Mouse (Mus musculus) liver, embryonic 13.5 days (tissue): Measurements from ENCODE around the gene Rps7. TPM values are rescaled to one million over a fixed set of nuclear protein-coding genes. Genes with fewer than 3 reads are reported as not detected.

Source experiments
- ATAC-seq: fragments of 200-750 bp; cut with Nextera tagmentation; 2 replicates; pipeline ENCODE4 v1.8.0; 2017; ENCODE audit warnings: low read depth, mild to moderate bottlenecking, moderate number of reproducible peaks, moderate library complexity
- DNase-seq: peaks from one replicate; pipeline ENCODE4 v3.0.0; 2022
- H3K27ac ChIP-seq: fragments of 300-500 bp; sonication (generic); 2 replicates; pipeline ENCODE4 v1.5.1; 2015; ENCODE audit warnings: moderate library complexity, mild to moderate bottlenecking, inconsistent platforms
- H3K27me3 ChIP-seq: fragments of 300-500 bp; sonication (generic); 2 replicates; pipeline ENCODE4 v1.6.1; 2015; ENCODE audit warnings: mild to moderate bottlenecking, inconsistent platforms
- H3K36me3 ChIP-seq: fragments of 300-500 bp; sonication (generic); 2 replicates; pipeline ENCODE4 v1.6.1; 2015; ENCODE audit warnings: mild to moderate bottlenecking, inconsistent platforms
- H3K4me1 ChIP-seq: fragments of 300-500 bp; sonication (generic); replicated peaks from 2 replicates; pipeline ENCODE4 v1.6.1; 2015; ENCODE audit warnings: inconsistent platforms
- H3K4me2 ChIP-seq: fragments of 300-500 bp; sonication (generic); 2 replicates; pipeline ENCODE4 v1.6.1; 2015; ENCODE audit warnings: inconsistent platforms, mild to moderate bottlenecking, moderate library complexity
- H3K4me3 ChIP-seq: fragments of 300-500 bp; sonication (generic); replicated peaks from 2 replicates; pipeline ENCODE4 v1.5.1; 2015; ENCODE audit warnings: mild to moderate bottlenecking, inconsistent platforms
- H3K9ac ChIP-seq: fragments of 300-500 bp; sonication (generic); 2 replicates; pipeline ENCODE4 v1.6.1; 2015; ENCODE audit warnings: mild to moderate bottlenecking, inconsistent platforms
- H3K9me3 ChIP-seq: fragments of 300-500 bp; sonication (generic); replicated peaks from 2 replicates; pipeline ENCODE4 v1.6.1; 2016; ENCODE audit warnings: inconsistent platforms
- WGBS: fragments of 180-500 bp; shearing (Covaris S2); methylation state at CpG from one replicate; pipeline ENCODE4 v1.1.7; 2015; ENCODE audit not compliant: insufficient replicate concordance; 5-methylcytosine and 5-hydroxymethylcytosine counted together
- polyA plus RNA-seq: library from polyadenylated mRNA; unstranded; fragments of >200 nt; fragmentation: Nextera tagmentation; extraction: Ambion mirVana; gene quantifications from 2 replicates; pipeline ENCODE4 v1.2.1, GENCODE M21; 2015

Gene Rps7
- polyA plus RNA-seq, 1 experiment from 2014 or later = 588 TPM

DNA sequence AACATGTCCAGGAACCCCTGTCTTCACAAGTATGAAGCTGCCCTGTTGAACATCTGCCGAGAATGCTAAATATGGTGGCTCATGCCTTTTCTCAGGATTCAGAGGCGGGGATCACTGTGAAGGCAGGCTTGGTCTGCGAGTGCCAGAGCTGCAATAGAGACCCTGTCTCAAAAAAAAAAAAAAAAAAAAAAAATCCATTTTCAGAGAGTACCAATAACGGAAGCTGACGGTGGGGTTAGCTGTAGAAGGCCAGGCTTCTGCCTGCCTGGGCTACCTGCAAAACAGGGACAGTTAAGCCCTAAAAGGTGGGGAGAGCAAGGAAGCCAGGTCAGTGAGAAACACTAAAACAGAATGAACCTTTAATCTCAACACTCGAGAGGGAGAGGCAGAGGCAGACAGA lies 790 bp upstream of the Rps7 start:
- H3K4me1 ChIP-seq = peaks cover 43% of the 10 kb centered on the region
- peaks cover 34% of the 10 kb centered on the region for H3K36me3 ChIP-seq
- H3K4me2 ChIP-seq = peak overlapping the region; percentile 76
- H3K4me3 ChIP-seq = peak overlapping the region; percentile 91
- no peak for ATAC-seq
- H3K9me3 ChIP-seq = no peaks in the 10 kb centered on the region
- H3K27ac ChIP-seq = peak overlapping the region; percentile 75
- WGBS = 64% methylated on average over 6 of the region's 6 CpGs
- DNase-seq = no peak
- peak overlapping the region; percentile 78 for H3K9ac ChIP-seq
- H3K27me3 ChIP-seq = no peaks in the 10 kb centered on the region

DNA sequence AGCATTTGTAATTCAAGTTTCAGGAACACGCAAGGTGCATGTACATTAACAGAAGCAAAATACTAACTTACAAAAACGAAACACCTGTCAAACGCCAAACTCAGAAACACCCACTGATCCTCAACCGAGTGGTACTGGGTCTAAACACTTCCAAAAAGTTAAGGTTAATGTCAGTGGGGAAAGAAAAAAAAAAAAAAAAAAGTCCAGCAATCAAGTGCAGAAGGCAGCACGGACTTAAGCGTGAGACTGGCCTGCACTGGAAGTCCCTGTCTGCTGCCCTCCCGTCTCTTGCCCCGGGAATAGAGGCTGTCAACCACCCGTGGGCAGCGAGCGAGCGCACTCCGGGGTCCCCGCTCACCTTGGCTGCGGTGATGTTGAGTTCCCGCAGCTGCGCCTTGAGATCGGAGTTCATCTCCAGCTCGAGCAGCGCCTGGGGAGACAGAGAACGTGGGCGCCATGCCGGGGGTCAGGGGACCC lies 657 bp downstream of the Rps7 start:
- peak overlapping the region; percentile 91 for H3K4me3 ChIP-seq
- under 1% methylated on average over 23 of the region's 23 CpGs for WGBS
- peaks cover 48% of the 10 kb centered on the region for H3K36me3 ChIP-seq
- H3K27me3 ChIP-seq = no peaks in the 10 kb centered on the region
- ATAC-seq = no peak
- H3K4me1 ChIP-seq = peaks cover 55% of the 10 kb centered on the region
- peak overlapping the region; percentile 98 for H3K9ac ChIP-seq
- no peaks in the 10 kb centered on the region for H3K9me3 ChIP-seq
- peak overlapping the region; percentile 76 for H3K4me2 ChIP-seq
- peak overlapping the region; percentile 81 for H3K27ac ChIP-seq
- no peak for DNase-seq

DNA sequence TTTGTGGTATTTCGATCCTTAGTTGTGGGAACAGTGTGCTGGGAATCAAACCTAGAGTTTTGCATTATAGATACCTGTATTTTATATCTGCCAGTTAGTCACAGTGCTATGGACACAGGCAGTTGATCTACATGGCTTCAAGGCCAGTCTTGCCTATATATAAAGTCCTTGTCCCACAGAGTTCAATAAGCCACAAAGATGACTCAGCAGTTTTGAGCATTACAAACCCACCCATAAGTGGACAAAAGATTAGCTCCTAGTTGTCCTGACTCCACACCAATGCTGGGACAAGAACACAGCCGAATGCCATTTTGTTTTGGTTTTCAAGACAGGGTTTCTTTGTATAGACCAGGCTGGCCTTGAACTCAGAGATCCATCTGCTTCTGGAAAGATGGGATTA lies 7.3 kb downstream of the Rps7 start:
- no peaks in the 10 kb centered on the region for H3K9me3 ChIP-seq
- H3K27ac ChIP-seq = peak overlapping the region; percentile 48
- 67% methylated on average over 2 of the region's 2 CpGs for WGBS
- peak; percentile 20; the same call in 1 of the 2 replicates for ATAC-seq
- no peak overlapping the region for H3K9ac ChIP-seq
- H3K36me3 ChIP-seq = peaks cover 54% of the 10 kb centered on the region
- H3K4me1 ChIP-seq = peaks cover 47% of the 10 kb centered on the region
- H3K27me3 ChIP-seq = no peaks in the 10 kb centered on the region
- H3K4me3 ChIP-seq = no peak overlapping the region
- no peak overlapping the region for H3K4me2 ChIP-seq
- no peak for DNase-seq

- Histone ChIP-seq H3K27me3 (no peaks in the 10 kb centered on the region), H3K9ac (no peak overlapping the region), H3K27ac (no peak overlapping the region), H3K4me1 (peaks cover 47% of the 10 kb centered on the region), H3K9me3 (no peaks in the 10 kb centered on the region), H3K4me2 (no peak overlapping the region), H3K36me3 (peaks cover 41% of the 10 kb centered on the region), H3K4me3 (no peak overlapping the region)
- ATAC-seq = no peak
- WGBS = 48% methylated on average over 4 of the region's 4 CpGs
- no peak for DNase-seq
Observed at GRCm38 (mm10) chr12:28627092-28627491, 8.7 kb downstream of the Rps7 start.

- DNase-seq = no peak
- ATAC-seq = no peak
- WGBS = 64% methylated on average over 7 of the region's 7 CpGs
Observed at GRCm38 (mm10) chr12:28625407-28625806, 10.3 kb downstream of the Rps7 start.

GRCm38 (mm10) chr12:28624251-28624650 lies 11.5 kb downstream of the Rps7 start:
- Histone ChIP-seq H3K4me3 (no peak overlapping the region), H3K27ac (no peak overlapping the region), H3K9me3 (no peaks in the 10 kb centered on the region), H3K9ac (no peak overlapping the region), H3K27me3 (no peaks in the 10 kb centered on the region), H3K36me3 (peaks cover 13% of the 10 kb centered on the region), H3K4me1 (peaks cover 33% of the 10 kb centered on the region), H3K4me2 (no peak overlapping the region)
- DNase-seq (no peak), ATAC-seq (no peak)
- 64% methylated on average over 2 of the region's 2 CpGs for WGBS

More at GRCm38 (mm10) chr12:28625407-28625806, 10.3 kb downstream of the Rps7 start:
- H3K4me3 ChIP-seq = no peak overlapping the region
- no peak overlapping the region for H3K27ac ChIP-seq
- no peak overlapping the region for H3K4me2 ChIP-seq
- no peak overlapping the region for H3K9ac ChIP-seq
- peaks cover 24% of the 10 kb centered on the region for H3K36me3 ChIP-seq
- H3K27me3 ChIP-seq = no peaks in the 10 kb centered on the region
- no peaks in the 10 kb centered on the region for H3K9me3 ChIP-seq
- H3K4me1 ChIP-seq = peaks cover 43% of the 10 kb centered on the region

DNA sequence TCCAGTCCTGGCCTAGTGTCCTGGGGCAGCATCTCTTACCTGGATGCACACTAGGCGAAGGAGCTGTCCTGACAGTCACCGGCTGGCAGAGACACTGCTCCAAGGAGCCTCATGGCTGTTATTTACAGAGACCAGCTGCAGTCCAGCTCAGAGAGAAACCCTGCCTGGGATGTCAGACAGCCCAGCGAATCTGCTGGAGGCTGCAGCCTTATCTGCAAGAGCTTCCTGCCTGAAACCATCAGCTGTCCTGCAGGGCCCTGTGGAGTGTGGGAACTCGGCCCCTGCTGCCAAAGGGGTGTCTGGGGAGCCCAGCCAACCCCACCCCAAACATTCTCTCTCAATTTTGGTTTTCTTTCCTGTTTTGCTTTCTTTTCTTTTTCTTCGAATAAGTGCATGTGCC lies 12.6 kb downstream of the Rps7 start, which contains the start of gene Colec11:
Colec11 (minus strand) TSS at position 183 of the 400 bp plus-strand sequence.
- 19% methylated on average over 5 of the region's 5 CpGs for WGBS
- DNase-seq (no peak), ATAC-seq (peak; percentile 42; the same call in 1 of the 2 replicates)
- Histone ChIP-seq H3K9me3 (no peaks in the 10 kb centered on the region), H3K4me2 (peak within 1 kb of the TSS; percentile 33), H3K36me3 (0 out of 2 replicates have a peak, but pooled peaks cover 2% of the 10 kb centered on the region), H3K4me3 (peak within 1 kb of the TSS; percentile 14), H3K27me3 (no peaks in the 10 kb centered on the region), H3K4me1 (peaks cover 24% of the 10 kb centered on the region), H3K27ac (0 out of 2 replicates have a peak within 1 kb of the TSS, but pooled peaks have one; percentile 24), H3K9ac (no peak within 1 kb of the TSS; the same call in 1 of the 2 replicates)

- 0 out of 2 replicates have a peak overlapping the region, but pooled peaks have one; percentile 24 for H3K27ac ChIP-seq
- peak overlapping the region; percentile 14 for H3K4me3 ChIP-seq
- H3K4me2 ChIP-seq = peak overlapping the region; percentile 33
- no peak for DNase-seq
- H3K27me3 ChIP-seq = no peaks in the 10 kb centered on the region
- WGBS = 57% methylated on average over 1 of the region's 1 CpGs
- ATAC-seq = no peak
- peaks cover 24% of the 10 kb centered on the region for H3K4me1 ChIP-seq
- H3K36me3 ChIP-seq = no peaks in the 10 kb centered on the region
- H3K9ac ChIP-seq = no peak overlapping the region
- H3K9me3 ChIP-seq = no peaks in the 10 kb centered on the region
Observed at GRCm38 (mm10) chr12:28622641-28623040, 13.1 kb downstream of the Rps7 start.

GRCm38 (mm10) chr12:28622167-28622532 lies 13.6 kb downstream of the Rps7 start:
- 0 out of 2 replicates have a peak overlapping the region, but pooled peaks have one; percentile 14 for H3K4me3 ChIP-seq
- ATAC-seq (peak; percentile 22; the same call in 1 of the 2 replicates), DNase-seq (no peak)
- peaks cover 24% of the 10 kb centered on the region for H3K4me1 ChIP-seq
- H3K4me2 ChIP-seq = peak overlapping the region; percentile 33
- 25% methylated on average over 5 of the region's 5 CpGs for WGBS
- H3K27ac ChIP-seq = 0 out of 2 replicates have a peak overlapping the region, but pooled peaks have one; percentile 24
- H3K36me3 ChIP-seq = no peaks in the 10 kb centered on the region
- no peaks in the 10 kb centered on the region for H3K9me3 ChIP-seq
- no peak overlapping the region for H3K9ac ChIP-seq
- H3K27me3 ChIP-seq = no peaks in the 10 kb centered on the region

DNA sequence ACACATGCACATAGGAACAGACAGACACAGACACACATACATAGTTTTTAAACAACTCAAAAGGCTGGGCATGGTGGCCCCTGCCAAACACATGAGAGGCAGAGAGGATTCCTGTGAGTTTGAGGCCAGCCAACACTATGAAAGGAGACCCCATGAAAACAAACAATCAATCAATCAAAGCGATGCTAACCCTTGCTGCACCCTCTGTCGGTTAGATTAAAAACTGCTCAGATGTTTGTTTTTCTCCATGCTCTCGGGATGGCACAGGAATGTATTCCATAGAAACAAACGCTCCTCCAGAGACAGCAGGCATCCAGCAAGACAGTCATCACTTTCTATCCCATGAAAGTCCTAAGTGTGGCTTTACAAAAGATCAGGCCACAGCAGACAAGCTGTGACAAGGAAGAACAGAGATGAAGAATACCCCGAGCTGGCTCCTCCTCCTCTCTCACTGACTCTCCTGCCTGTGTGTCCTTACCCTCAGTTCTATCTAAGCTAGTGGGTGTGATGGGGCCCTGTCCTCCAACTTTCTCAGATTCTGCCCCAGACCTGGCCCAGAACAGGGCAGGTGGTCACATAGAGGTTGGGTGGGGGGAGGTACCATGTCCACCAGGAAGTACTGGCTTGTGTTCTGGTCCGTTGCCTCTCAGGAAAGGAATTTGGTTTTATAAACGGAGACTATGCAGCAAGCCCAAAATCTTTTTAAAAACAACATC lies 14.1 kb downstream of the Rps7 start:
- 15% methylated on average over 7 of the region's 7 CpGs for WGBS
- H3K4me1 ChIP-seq = peaks cover 24% of the 10 kb centered on the region
- H3K4me2 ChIP-seq = peak overlapping the region; percentile 3; the same call in 1 of the 2 replicates
- ATAC-seq (peak; percentile 14; the same call in 1 of the 2 replicates), DNase-seq (no peak)
- no peak overlapping the region for H3K9ac ChIP-seq
- no peaks in the 10 kb centered on the region for H3K36me3 ChIP-seq
- H3K9me3 ChIP-seq = no peaks in the 10 kb centered on the region
- H3K4me3 ChIP-seq = no peak overlapping the region
- H3K27ac ChIP-seq = no peak overlapping the region
- no peaks in the 10 kb centered on the region for H3K27me3 ChIP-seq

GRCm38 (mm10) chr12:28617297-28617696 lies 18.5 kb downstream of the Rps7 start:
- DNase-seq = no peak
- Histone ChIP-seq H3K27ac (no peak overlapping the region), H3K27me3 (no peaks in the 10 kb centered on the region), H3K9me3 (no peaks in the 10 kb centered on the region), H3K9ac (no peak overlapping the region), H3K4me2 (no peak overlapping the region), H3K4me3 (no peak overlapping the region), H3K4me1 (peaks cover 11% of the 10 kb centered on the region), H3K36me3 (no peaks in the 10 kb centered on the region)
- ATAC-seq = no peak
- WGBS = 22% methylated on average over 4 of the region's 4 CpGs
